Mouse (Mus musculus) MEL (cell line): ENCODE measurements around the gene Diras1.

Source experiments
- CTCF ChIP-seq, 3 experiments: IDR thresholded peaks in 2 of 3; conservative IDR thresholded peaks in 1 of 3; 2 replicates each; pipeline ENCODE4 v1.5.1; 2011 to 2012; ENCODE audit warnings: low read length in 3 of 3, low read depth in 2 of 3, mild to moderate bottlenecking in 2 of 3, improper control_type of control experiment in 1 of 3, inconsistent platforms in 1 of 3, mixed read lengths in 1 of 3, moderate library complexity in 1 of 3; ENCODE audit not compliant: control insufficient read depth in 1 of 3, insufficient read depth in 1 of 3, poor library complexity in 1 of 3, severe bottlenecking in 1 of 3
- EP300 ChIP-seq, 2 experiments: IDR thresholded peaks; 2 replicates each; pipeline ENCODE4 v1.6.1; 2011; ENCODE audit warnings: improper control_type of control experiment in 2 of 2, low read length in 2 of 2, low read depth in 1 of 2, mild to moderate bottlenecking in 1 of 2
- MAX ChIP-seq: IDR thresholded peaks from 2 replicates; pipeline ENCODE4 v1.6.1; 2011; ENCODE audit warnings: low read length, improper control_type of control experiment
- MAZ ChIP-seq: IDR thresholded peaks from 2 replicates; pipeline ENCODE4 v1.6.1; 2012; ENCODE audit warnings: low read depth, mild to moderate bottlenecking, inconsistent platforms, low read length, improper control_type of control experiment
- POLR2A ChIP-seq, 2 experiments: IDR thresholded peaks; 2 replicates each; pipeline ENCODE4 v1.6.1; 2011 to 2012; ENCODE audit warnings: low read length in 2 of 2, mild to moderate bottlenecking in 2 of 2, control low read depth in 1 of 2, improper control_type of control experiment in 1 of 2, low read depth in 1 of 2, moderate library complexity in 1 of 2; ENCODE audit not compliant: control insufficient read depth in 1 of 2, insufficient read depth in 1 of 2, poor library complexity in 1 of 2
- POLR2AphosphoS5 ChIP-seq: IDR thresholded peaks from 2 replicates; pipeline ENCODE4 v1.6.1; 2012; ENCODE audit warnings: low read depth, borderline replicate concordance, mild to moderate bottlenecking, inconsistent platforms, low read length, moderate library complexity, mixed read lengths
- RAD21 ChIP-seq: IDR thresholded peaks from 2 replicates; pipeline ENCODE4 v1.6.1; 2011; ENCODE audit warnings: mild to moderate bottlenecking, low read depth, low read length, improper control_type of control experiment
- ZKSCAN1 ChIP-seq: IDR thresholded peaks from 2 replicates; pipeline ENCODE4 v1.6.1; 2012; ENCODE audit warnings: low read depth, mild to moderate bottlenecking, inconsistent platforms, low read length, improper control_type of control experiment, moderate library complexity

GRCm38 (mm10) chr10:81062710-81063109 is 37.2 kb upstream of the Diras1 start:
- TF ChIP-seq ZKSCAN1, result no peak
- TF ChIP-seq CTCF (IDR thresholded peaks at IDR 0.05 in 2 of 3, conservative IDR thresholded peaks at IDR 0.05 in 1 of 3; ENCODE audit: control insufficient read depth in 1 of 3, insufficient read depth in 1 of 3, low read depth in 2 of 3, low read length in 3 of 3, poor library complexity in 1 of 3, severe bottlenecking in 1 of 3), result no peak
- TF ChIP-seq POLR2AphosphoS5, result no peak
- TF ChIP-seq POLR2A (IDR thresholded peaks at IDR 0.05; ENCODE audit: control insufficient read depth in 1 of 2, insufficient read depth in 1 of 2, low read depth in 1 of 2, low read length in 2 of 2, poor library complexity in 1 of 2), result no peak
- no peak for TF ChIP-seq MAX
- TF ChIP-seq EP300 (IDR thresholded peaks at IDR 0.05; ENCODE audit: low read depth in 1 of 2, low read length in 2 of 2), result no peak
- no peak for TF ChIP-seq RAD21
- no peak for TF ChIP-seq MAZ
